Mouse (Mus musculus): ENCODE measurements around the gene Rasal2. TPM values are rescaled to one million over a fixed set of nuclear protein-coding genes. Genes with fewer than 3 reads are reported as not detected.
A peak's percentile ranks its signal among the peaks of the same experiment; 100 is the strongest.

Rasal2 gene
- total and polyA plus RNA-seq, 3 experiments: 1.5 to 3.2 TPM; not detected in 1

GRCm38 (mm10) chr1:157318896-157319295, 93.5 kb downstream of the Rasal2 start:
- H3K4me1 ChIP-seq (ENCODE audit: control insufficient read depth in 1 of 2, insufficient read depth in 2 of 2, low read length in 2 of 2): peaks cover 0 to 12% of the 10 kb centered on the region in 2 experiments; a peak in 2 of 4 replicates
- H3K79me2 ChIP-seq (ENCODE audit: control insufficient read depth, insufficient read depth, low read length, poor library complexity): no peaks in the 10 kb centered on the region
- H3K9ac ChIP-seq (ENCODE audit: control insufficient read depth, low read depth, low read length, poor library complexity, severe bottlenecking): no peak overlapping the region
- no peak for DNase-seq (ENCODE audit: low read depth, low spot score)
- no peaks in the 10 kb centered on the region for H3K27me3 ChIP-seq (ENCODE audit: control insufficient read depth in 1 of 2, insufficient read depth in 2 of 2, low read length in 2 of 2)
- H3K36me3 ChIP-seq (ENCODE audit: control insufficient read depth in 1 of 2, insufficient read depth in 2 of 2, low read length in 2 of 2): peaks cover 0 to 7% of the 10 kb centered on the region in 2 experiments; a peak in 2 of 4 replicates
- H3K4me3 ChIP-seq (ENCODE audit: control insufficient read depth in 1 of 2, insufficient read depth in 1 of 2, low read depth in 2 of 2, low read length in 2 of 2): no peak overlapping the region
- no peak overlapping the region for H3K27ac ChIP-seq (ENCODE audit: control insufficient read depth, low read depth, low read length)
- no peak for TF ChIP-seq CTCF (IDR thresholded peaks at IDR 0.05 in 2 of 3, conservative IDR thresholded peaks at IDR 0.05 in 1 of 3; ENCODE audit: control insufficient read depth in 1 of 3, insufficient read depth in 1 of 3, low read depth in 2 of 3, low read length in 3 of 3, poor library complexity in 1 of 3, severe bottlenecking in 1 of 3)
- TF ChIP-seq MAFK (IDR thresholded peaks at IDR 0.05; ENCODE audit: borderline replicate concordance, low read depth, low read length): no peak
- no peak for TF ChIP-seq MEF2A (IDR thresholded peaks at IDR 0.05; ENCODE audit: extremely low read depth, insufficient replicate concordance, low read depth, low read length, poor library complexity, severe bottlenecking)
- TF ChIP-seq NELFE (IDR thresholded peaks at IDR 0.05; ENCODE audit: low read depth, low read length): no peak
- no peaks in the 10 kb centered on the region for H3K9me3 ChIP-seq (replicated peaks; ENCODE audit: insufficient read depth, low read length)

GRCm38 (mm10) chr1:157301266-157301665, 111.1 kb downstream of the Rasal2 start:
- Histone ChIP-seq H3K4me1 (ENCODE audit: control insufficient read depth in 1 of 2, insufficient read depth in 2 of 2, low read length in 2 of 2) (peaks cover 0 to 2% of the 10 kb centered on the region in 2 experiments; a peak in 1 of 4 replicates), H3K27me3 (ENCODE audit: control insufficient read depth in 1 of 2, insufficient read depth in 2 of 2, low read length in 2 of 2) (no peaks in the 10 kb centered on the region), H3K79me2 (ENCODE audit: control insufficient read depth, insufficient read depth, low read length, poor library complexity) (no peaks in the 10 kb centered on the region), H3K36me3 (ENCODE audit: control insufficient read depth in 1 of 2, insufficient read depth in 2 of 2, low read length in 2 of 2) (peaks cover 0 to 8% of the 10 kb centered on the region in 2 experiments; a peak in 2 of 4 replicates), H3K27ac (ENCODE audit: control insufficient read depth, low read depth, low read length) (no peak overlapping the region), H3K9ac (ENCODE audit: control insufficient read depth, low read depth, low read length, poor library complexity, severe bottlenecking) (no peak overlapping the region), H3K4me3 (ENCODE audit: control insufficient read depth in 1 of 2, insufficient read depth in 1 of 2, low read depth in 2 of 2, low read length in 2 of 2) (no peak overlapping the region), H3K9me3 (replicated peaks; ENCODE audit: insufficient read depth, low read length) (no peaks in the 10 kb centered on the region)
- DNase-seq (ENCODE audit: low read depth, low spot score): no peak
- TF ChIP-seq ZKSCAN1 (IDR thresholded peaks at IDR 0.05; ENCODE audit: low read depth, low read length): no peak
- no peak for TF ChIP-seq HCFC1 (IDR thresholded peaks at IDR 0.05; ENCODE audit: low read depth, low read length)
- no peak for TF ChIP-seq RCOR1 (IDR thresholded peaks at IDR 0.05; ENCODE audit: low read depth, low read length)
- no peak for TF ChIP-seq MAX (IDR thresholded peaks at IDR 0.05; ENCODE audit: low read length)
- TF ChIP-seq JUND (IDR thresholded peaks at IDR 0.05; ENCODE audit: low read depth, low read length): no peak

- no peak overlapping the region for H3K27ac ChIP-seq (ENCODE audit: control insufficient read depth, low read depth, low read length)
- peaks cover 0 to 8% of the 10 kb centered on the region in 2 experiments; a peak in 2 of 4 replicates for H3K36me3 ChIP-seq (ENCODE audit: control insufficient read depth in 1 of 2, insufficient read depth in 2 of 2, low read length in 2 of 2)
- no peak overlapping the region for H3K4me3 ChIP-seq (ENCODE audit: control insufficient read depth in 1 of 2, insufficient read depth in 1 of 2, low read depth in 2 of 2, low read length in 2 of 2)
- H3K9ac ChIP-seq (ENCODE audit: control insufficient read depth, low read depth, low read length, poor library complexity, severe bottlenecking): no peak overlapping the region
- H3K9me3 ChIP-seq (replicated peaks; ENCODE audit: insufficient read depth, low read length): no peaks in the 10 kb centered on the region
- H3K4me1 ChIP-seq (ENCODE audit: control insufficient read depth in 1 of 2, insufficient read depth in 2 of 2, low read length in 2 of 2): peaks cover 0 to 2% of the 10 kb centered on the region in 2 experiments; a peak in 1 of 4 replicates
- H3K27me3 ChIP-seq (ENCODE audit: control insufficient read depth in 1 of 2, insufficient read depth in 2 of 2, low read length in 2 of 2): no peaks in the 10 kb centered on the region
- H3K79me2 ChIP-seq (ENCODE audit: control insufficient read depth, insufficient read depth, low read length, poor library complexity): no peaks in the 10 kb centered on the region
- DNase-seq (ENCODE audit: low read depth, low spot score): peak; percentile 26
- TF ChIP-seq RAD21 (IDR thresholded peaks at IDR 0.05; ENCODE audit: low read depth, low read length) (peak; percentile 76), ZC3H11A (IDR thresholded peaks at IDR 0.05; ENCODE audit: low read depth, low read length) (peak; percentile 48), ZMIZ1 (IDR thresholded peaks at IDR 0.05; ENCODE audit: low read depth, low read length) (no peak), CTCF (IDR thresholded peaks at IDR 0.05 in 2 of 3, conservative IDR thresholded peaks at IDR 0.05 in 1 of 3; ENCODE audit: control insufficient read depth in 1 of 3, insufficient read depth in 1 of 3, low read depth in 2 of 3, low read length in 3 of 3, poor library complexity in 1 of 3, severe bottlenecking in 1 of 3) (peak in 1 of 3 experiments; percentile 69; a peak in 2 of 6 replicates), RCOR1 (IDR thresholded peaks at IDR 0.05; ENCODE audit: low read depth, low read length) (no peak), MEF2A (IDR thresholded peaks at IDR 0.05; ENCODE audit: extremely low read depth, insufficient replicate concordance, low read depth, low read length, poor library complexity, severe bottlenecking) (no peak), NRF1 (IDR thresholded peaks at IDR 0.05; ENCODE audit: insufficient read depth, low read depth, low read length, poor library complexity, severe bottlenecking) (no peak), SMC3 (IDR thresholded peaks at IDR 0.05; ENCODE audit: low read depth, low read length) (peak; percentile 75)
Measured at GRCm38 (mm10) chr1:157299559-157299958, 112.8 kb downstream of the Rasal2 start.

Measured in MEL (cell line).